Mouse (Mus musculus) MEL (cell line): ENCODE results near the gene 4931406P16Rik.

Source experiments
- CTCF ChIP-seq, 3 experiments: IDR thresholded peaks in 2 of 3; conservative IDR thresholded peaks in 1 of 3; 2 replicates each; pipeline ENCODE4 v1.5.1; 2011 to 2012; ENCODE audit warnings: low read length in 3 of 3, low read depth in 2 of 3, mild to moderate bottlenecking in 2 of 3, improper control_type of control experiment in 1 of 3, inconsistent platforms in 1 of 3, mixed read lengths in 1 of 3, moderate library complexity in 1 of 3; ENCODE audit not compliant: control insufficient read depth in 1 of 3, insufficient read depth in 1 of 3, poor library complexity in 1 of 3, severe bottlenecking in 1 of 3
- MAX ChIP-seq: IDR thresholded peaks from 2 replicates; pipeline ENCODE4 v1.6.1; 2011; ENCODE audit warnings: low read length, improper control_type of control experiment
- MXI1 ChIP-seq: IDR thresholded peaks from 2 replicates; pipeline ENCODE4 v1.6.1; 2011; ENCODE audit warnings: mild to moderate bottlenecking, low read depth, low read length, improper control_type of control experiment
- POLR2A ChIP-seq, 2 experiments: IDR thresholded peaks; 2 replicates each; pipeline ENCODE4 v1.6.1; 2011 to 2012; ENCODE audit warnings: low read length in 2 of 2, mild to moderate bottlenecking in 2 of 2, control low read depth in 1 of 2, improper control_type of control experiment in 1 of 2, low read depth in 1 of 2, moderate library complexity in 1 of 2; ENCODE audit not compliant: control insufficient read depth in 1 of 2, insufficient read depth in 1 of 2, poor library complexity in 1 of 2
- UBTF ChIP-seq: IDR thresholded peaks from 2 replicates; pipeline ENCODE4 v1.6.1; 2012; ENCODE audit warnings: low read depth, mild to moderate bottlenecking, inconsistent platforms, low read length, improper control_type of control experiment, moderate library complexity, borderline replicate concordance; ENCODE audit not compliant: insufficient read depth
- ZC3H11A ChIP-seq: IDR thresholded peaks from 2 replicates; pipeline ENCODE4 v1.6.1; 2012; ENCODE audit warnings: low read depth, mild to moderate bottlenecking, inconsistent platforms, low read length, improper control_type of control experiment
- ZNF384 ChIP-seq: IDR thresholded peaks from 2 replicates; pipeline ENCODE4 v1.6.1; 2012; ENCODE audit warnings: low read depth, mild to moderate bottlenecking, inconsistent platforms, low read length, improper control_type of control experiment

DNA sequence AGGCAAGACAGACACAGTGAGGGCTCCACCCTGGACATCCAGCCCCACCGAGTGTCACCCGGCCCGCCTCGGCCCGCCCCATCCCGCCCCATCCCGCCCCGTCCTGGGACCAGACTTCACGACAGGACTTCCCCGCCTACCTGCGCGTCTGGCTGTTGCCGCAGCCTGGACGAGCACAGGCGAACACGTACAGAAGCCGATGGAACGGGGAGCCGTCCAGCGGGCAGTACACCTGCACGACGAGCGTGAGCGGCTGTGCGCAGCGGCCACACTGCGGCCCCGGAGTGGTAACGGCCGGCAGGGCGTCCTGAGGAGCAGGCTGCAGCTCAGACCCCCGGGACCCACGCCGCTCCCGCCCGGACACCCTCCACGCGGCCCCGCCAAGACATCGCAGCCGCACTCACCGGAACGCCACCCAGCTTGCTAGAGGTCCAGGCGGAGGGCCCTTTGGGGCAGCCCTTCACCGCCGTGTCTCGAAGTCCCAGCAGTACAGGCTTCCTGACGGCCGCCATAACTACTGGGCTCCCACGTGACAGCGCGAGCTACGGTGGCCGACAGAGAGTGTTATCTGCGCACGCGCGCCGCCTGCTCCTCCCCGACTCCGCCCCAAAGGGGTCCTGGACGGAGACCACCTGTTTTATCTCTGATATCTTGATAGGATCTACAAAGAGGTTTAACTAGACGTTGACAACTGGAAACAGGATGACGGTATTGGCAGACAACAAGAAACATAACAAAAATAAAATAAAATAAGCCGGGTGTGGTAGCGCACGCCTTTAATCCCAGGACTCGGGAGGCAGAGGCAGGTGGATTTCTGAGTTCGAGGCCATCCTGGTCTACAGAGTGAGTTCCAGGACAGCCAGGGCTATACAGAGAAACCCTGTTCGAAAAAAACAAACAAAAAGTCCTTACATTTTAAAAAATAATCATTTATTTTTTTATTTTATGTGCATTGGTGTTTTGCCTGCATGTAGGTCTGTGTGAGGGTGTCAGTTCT, 116.9 kb downstream of the 4931406P16Rik start, which contains the start of gene Pdcd2l:
- TF ChIP-seq UBTF (no peak), POLR2A (IDR thresholded peaks at IDR 0.05; ENCODE audit: control insufficient read depth in 1 of 2, insufficient read depth in 1 of 2, low read depth in 1 of 2, low read length in 2 of 2, poor library complexity in 1 of 2) (peak; percentile 65 to 75; a peak in 3 of 4 replicates), MXI1 (peak; percentile 80), MAX (peak; percentile 85), ZC3H11A (no peak), ZNF384 (no peak), CTCF (IDR thresholded peaks at IDR 0.05 in 2 of 3, conservative IDR thresholded peaks at IDR 0.05 in 1 of 3; ENCODE audit: control insufficient read depth in 1 of 3, insufficient read depth in 1 of 3, low read depth in 2 of 3, low read length in 3 of 3, poor library complexity in 1 of 3, severe bottlenecking in 1 of 3) (no peak)
